Comparison of ENCODE assay signal across 9 mouse cellular contexts in genomic region chr16:92883821-92884272, GRCm38 (mm10). TPM values are rescaled to one million over a fixed set of nuclear protein-coding genes. Genes with fewer than 3 reads are reported as not detected.
DNase-seq lines count a peak whose midpoint lies in the region; ATAC-seq lines count a peak whose summit lies in the region.
"Had no signal": no experiment of that assay in that cellular context is flagged by ENCODE, and none has a peak within 500 bp of the region (broad histone marks: within the 10 kb centered on the region; RNA-seq: fewer than 3 reads in every experiment).

No protein-coding gene starts in this region.

- H3K9me3 ChIP-seq in liver, embryonic 11.5 days (ENCODE audit: control insufficient read depth, low read length), result no peaks in the 10 kb centered on the region

- ATAC-seq in erythroblast, adult 5-6 weeks (replicated peaks; ENCODE audit: low FRiP score, poor library complexity, severe bottlenecking), result peak; percentile 92
- peak; percentile 97 for ATAC-seq in liver, embryonic 11.5 days (replicated peaks; ENCODE audit: low FRiP score)

- H3K27me3 ChIP-seq in liver, embryonic 11.5 days (replicated peaks; ENCODE audit: control insufficient read depth, insufficient read depth, low read length), result no peaks in the 10 kb centered on the region

- peak overlapping the region; percentile 69 for H3K27ac ChIP-seq in liver, embryonic 11.5 days (ENCODE audit: low read depth, low read length)

- peaks cover 25% of the 10 kb centered on the region for H3K4me1 ChIP-seq in liver, embryonic 11.5 days (replicated peaks; ENCODE audit: control insufficient read depth, insufficient read depth, low read length)

- DNase-seq in thymus, postnatal 0 days (ENCODE audit: low spot score), result peak; percentile 33
- no peak for DNase-seq in thymus, postnatal 10 days (ENCODE audit: low spot score in 2 of 2)
- DNase-seq in liver, embryonic 11.5 days (ENCODE audit: low spot score), result peak; percentile 69
- DNase-seq in yolk sac, embryonic 10.5 days (ENCODE audit: low spot score), result peak; percentile 62
- no peak for DNase-seq in cerebellum, adult 18-20 months
- DNase-seq in adrenal gland, adult 8-10 months, result no peak
- no peak for DNase-seq in lung, adult 18-20 months
- DNase-seq: adrenal gland, postnatal 14 days had no signal

- H3K4me2 ChIP-seq in liver, embryonic 11.5 days, result peak overlapping the region; percentile 55

- no peak overlapping the region for H3K4me3 ChIP-seq in liver, embryonic 11.5 days (ENCODE audit: low read depth, low read length)

- H3K9ac ChIP-seq in liver, embryonic 11.5 days (ENCODE audit: low read depth, low read length), result peak overlapping the region; percentile 26; the same call in 1 of the 2 replicates

- no peaks in the 10 kb centered on the region for H3K36me3 ChIP-seq in liver, embryonic 11.5 days (ENCODE audit: control insufficient read depth, insufficient read depth, low read length)

- 20% methylated on average over 12 of the region's 12 CpGs for WGBS in liver, embryonic 11.5 days

RNA-seq across cellular contexts. Expression of gene Runx1, which starts 57.9 kb away (rescaled TPM):
- 40.7 and 45.5 TPM in 2 replicates for polyA plus RNA-seq in thymus, postnatal 0 days (2015; fragmentation: Nextera tagmentation; extraction: Ambion mirVana)
- total RNA-seq in erythroblast, adult 5-6 weeks (2015; ENCODE audit: low replicate concordance), result 112 and 155 TPM in 2 replicates
- 117 and 121 TPM in 2 replicates for total RNA-seq in erythroblast, adult 5-6 weeks (2017; ENCODE audit: low replicate concordance)
- 18.7 and 23.4 TPM in 2 replicates for polyA plus RNA-seq in liver, embryonic 11.5 days (2014; fragmentation: Nextera tagmentation; extraction: Ambion mirVana)
- total RNA-seq in adrenal gland, adult 8-10 months (2022), result 1 to 10 TPM; 4.1 to 7.8 (median 5.3) TPM

Comparison
In these comparisons a context has a peak if more than half of its experiments do, and no peak if none do; other contexts are left out.
1. DNase-seq: peak in thymus, postnatal 0 days (single experiment), liver, embryonic 11.5 days (single experiment) and yolk sac, embryonic 10.5 days (single experiment); none in thymus, postnatal 10 days (0 of 2), cerebellum, adult 18-20 months (0 of 2), adrenal gland, adult 8-10 months (single experiment) and lung, adult 18-20 months (0 of 2).
2. RNA of gene Runx1, which starts 57.9 kb away (total RNA-seq): 112 to 155 TPM in erythroblast, adult 5-6 weeks; 4.1 to 7.8 TPM in adrenal gland, adult 8-10 months; every median in the first group is over 10 times any median in the second.